Mouse (Mus musculus) heart, embryonic 16.5 days (tissue): Measurements from ENCODE around the gene Gm20695. TPM values are rescaled to one million over a fixed set of nuclear protein-coding genes. Genes with fewer than 3 reads are reported as not detected.
A peak's percentile ranks its signal among the peaks of the same experiment; 100 is the strongest.

ENCODE experiments used
- ATAC-seq: fragments of 200-750 bp; cut with Nextera tagmentation; replicated peaks from 2 replicates; pipeline ENCODE4 v1.8.0; 2017; ENCODE audit warnings: moderate number of reproducible peaks; ENCODE audit not compliant: insufficient read depth, low FRiP score; ENCODE audit errors: extremely low read depth
- H3K27ac ChIP-seq: fragments of 300-500 bp; sonication (generic); 2 replicates; pipeline ENCODE4 v1.5.1; 2014; ENCODE audit warnings: mild to moderate bottlenecking, low read length, control low read depth, moderate library complexity
- H3K27me3 ChIP-seq: fragments of 300-500 bp; sonication (generic); 2 replicates; pipeline ENCODE4 v1.6.1; 2014; ENCODE audit warnings: low read length, mixed read lengths; ENCODE audit not compliant: control insufficient read depth, insufficient read depth
- H3K36me3 ChIP-seq: fragments of 300-500 bp; sonication (generic); 2 replicates; pipeline ENCODE4 v1.6.1; 2014; ENCODE audit not compliant: control insufficient read depth, insufficient read depth
- H3K4me1 ChIP-seq: fragments of 300-500 bp; sonication (generic); 2 replicates; pipeline ENCODE4 v1.6.1; 2014; ENCODE audit warnings: low read length, mixed read lengths; ENCODE audit not compliant: control insufficient read depth, insufficient read depth
- H3K4me2 ChIP-seq: fragments of 300-500 bp; sonication (generic); 2 replicates; pipeline ENCODE4 v1.6.1; 2014; ENCODE audit warnings: low read depth, mild to moderate bottlenecking, control low read depth, low read length
- H3K4me3 ChIP-seq: fragments of 300-500 bp; sonication (generic); 2 replicates; pipeline ENCODE4 v1.5.1; 2014; ENCODE audit warnings: mild to moderate bottlenecking, control low read depth, low read length
- H3K9ac ChIP-seq: fragments of 300-500 bp; sonication (generic); 2 replicates; pipeline ENCODE4 v1.6.1; 2014; ENCODE audit warnings: low read length, control low read depth
- H3K9me3 ChIP-seq: fragments of 300-500 bp; sonication (generic); replicated peaks from 2 replicates; pipeline ENCODE4 v1.6.1; 2016; ENCODE audit warnings: low read length; ENCODE audit not compliant: control insufficient read depth
- WGBS: fragments of 180-500 bp; shearing (Covaris S2); extraction: QIAGEN DNeasy Blood & Tissue Kit; methylation state at CpG from one replicate; pipeline ENCODE4 v1.1.7; 2014; 5-methylcytosine and 5-hydroxymethylcytosine counted together
- microRNA-seq: library from miRNA; unstranded; fragments of <30 nt; microRNA quantifications from one replicate; pipeline ENCODE4, GENCODE M21; 2017
- polyA plus RNA-seq: library from polyadenylated mRNA; unstranded; fragments of >200 nt; fragmentation: Nextera tagmentation; extraction: Ambion mirVana; gene quantifications from 2 replicates; pipeline ENCODE4 v1.2.1, GENCODE M21; 2015

Gm20695 gene
- polyA plus RNA-seq, 1 experiment from 2014 or later = 0.26 TPM

DNA sequence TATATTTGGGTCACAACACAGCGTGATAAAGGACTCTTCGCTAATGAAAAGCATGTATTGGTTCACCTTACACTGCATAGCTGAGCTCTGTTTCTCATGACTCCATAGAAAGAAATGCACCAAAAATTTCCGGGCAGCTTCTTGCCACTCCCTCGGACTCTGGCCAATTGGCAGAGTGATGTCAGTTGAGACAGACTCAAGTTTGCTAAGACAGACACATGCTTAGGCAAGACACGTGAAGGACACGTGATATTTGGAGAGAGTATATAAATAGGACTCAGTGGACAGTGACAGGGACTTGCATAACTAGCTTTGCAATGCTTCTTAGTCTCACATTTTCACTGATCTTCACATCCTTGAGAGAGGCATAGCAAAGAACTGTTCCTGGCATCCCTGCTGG, 71.9 kb downstream of the Gm20695 start:
- no peaks in the 10 kb centered on the region for H3K9me3 ChIP-seq
- H3K27ac ChIP-seq = no peak overlapping the region
- no peaks in the 10 kb centered on the region for H3K27me3 ChIP-seq
- H3K9ac ChIP-seq = no peak overlapping the region
- no peak for ATAC-seq
- H3K36me3 ChIP-seq = no peaks in the 10 kb centered on the region
- H3K4me1 ChIP-seq = 0 out of 2 replicates have a peak, but pooled peaks cover 4% of the 10 kb centered on the region
- H3K4me2 ChIP-seq = no peak overlapping the region
- 70% methylated on average over 6 of the region's 6 CpGs for WGBS
- no peak overlapping the region for H3K4me3 ChIP-seq

DNA sequence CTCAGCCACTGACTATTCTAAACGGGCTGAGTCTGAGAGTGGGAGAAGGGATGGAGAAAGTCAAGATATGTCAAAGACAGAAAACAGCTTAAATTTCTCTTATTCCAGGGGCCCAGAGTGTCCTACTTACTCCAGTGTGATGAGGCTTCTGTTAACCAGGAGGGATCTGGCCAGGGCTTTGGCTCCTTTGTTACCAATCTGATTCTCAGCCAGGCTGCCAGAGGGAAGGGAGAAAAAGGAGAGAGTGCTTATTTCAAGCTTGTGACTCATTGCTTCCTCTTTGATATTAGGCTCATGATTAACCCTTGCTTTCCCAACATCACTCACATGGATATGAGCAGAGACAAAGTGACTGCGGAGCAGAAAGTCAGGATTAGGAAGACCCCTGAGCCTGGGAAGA, 74.8 kb downstream of the Gm20695 start:
- Histone ChIP-seq H3K27me3 (no peaks in the 10 kb centered on the region), H3K4me2 (0 out of 2 replicates have a peak overlapping the region, but pooled peaks have one; percentile 7), H3K4me1 (0 out of 2 replicates have a peak, but pooled peaks cover 4% of the 10 kb centered on the region), H3K9ac (no peak overlapping the region), H3K36me3 (no peaks in the 10 kb centered on the region), H3K9me3 (no peaks in the 10 kb centered on the region), H3K27ac (peak overlapping the region; percentile 15; the same call in 1 of the 2 replicates), H3K4me3 (no peak overlapping the region)
- ATAC-seq = no peak
- 46% methylated on average over 2 of the region's 2 CpGs for WGBS

DNA sequence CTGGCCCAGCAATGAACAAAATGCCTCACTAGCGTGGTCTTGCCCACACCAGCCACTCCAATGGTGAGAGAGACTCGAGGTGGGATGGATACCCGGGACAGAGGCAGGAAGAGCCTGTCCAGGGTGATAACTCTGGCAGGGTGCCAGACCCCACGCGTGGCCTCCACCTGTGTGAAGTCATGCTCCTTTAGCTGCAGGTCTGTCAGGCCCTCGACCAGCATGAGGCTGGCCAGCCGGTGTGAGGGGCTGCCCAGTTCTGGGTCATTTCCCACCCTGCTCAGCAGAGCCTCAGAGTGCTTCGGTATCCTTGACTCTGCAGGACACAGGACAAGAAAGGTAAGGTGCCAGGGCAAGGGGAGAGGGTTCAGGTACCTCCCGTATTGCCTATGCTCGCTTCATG, 80.5 kb downstream of the Gm20695 start:
- Histone ChIP-seq H3K4me2 (no peak overlapping the region), H3K4me1 (no peaks in the 10 kb centered on the region), H3K9ac (no peak overlapping the region), H3K9me3 (no peaks in the 10 kb centered on the region), H3K27me3 (no peaks in the 10 kb centered on the region), H3K4me3 (no peak overlapping the region), H3K27ac (no peak overlapping the region), H3K36me3 (no peaks in the 10 kb centered on the region)
- peak; percentile 18; the same call in 1 of the 2 replicates for ATAC-seq
- WGBS = 68% methylated on average over 10 of the region's 10 CpGs

DNA sequence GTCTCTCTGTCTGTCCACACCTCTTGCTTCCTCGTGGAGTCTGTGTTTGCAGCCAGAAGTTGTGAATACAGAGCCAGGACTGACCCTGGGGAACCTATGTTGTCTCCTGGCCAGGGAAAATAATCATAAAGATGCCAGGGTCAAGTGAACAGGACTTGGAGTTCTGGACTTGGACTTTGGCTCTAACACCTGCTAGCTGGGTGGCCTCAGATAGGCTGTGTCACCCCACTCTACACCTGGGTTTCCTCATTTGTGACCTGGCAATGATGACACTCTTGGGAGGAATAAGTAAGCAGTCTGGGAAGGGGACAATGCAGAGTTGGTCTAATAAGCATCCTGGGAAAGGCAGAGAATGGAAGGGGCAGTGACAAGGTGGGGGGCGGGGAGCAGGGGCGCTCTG, 81.1 kb downstream of the Gm20695 start:
- WGBS = 59% methylated on average over 3 of the region's 3 CpGs
- no peak for ATAC-seq
- H3K9ac ChIP-seq = no peak overlapping the region
- H3K36me3 ChIP-seq = no peaks in the 10 kb centered on the region
- no peaks in the 10 kb centered on the region for H3K27me3 ChIP-seq
- no peak overlapping the region for H3K4me3 ChIP-seq
- H3K27ac ChIP-seq = no peak overlapping the region
- no peak overlapping the region for H3K4me2 ChIP-seq
- no peaks in the 10 kb centered on the region for H3K4me1 ChIP-seq
- H3K9me3 ChIP-seq = no peaks in the 10 kb centered on the region

Small RNA genes within 50 kb of the gene (microRNA-seq; reads per million reads assigned to microRNA genes)
- gene Gm23493 = not detected

Other genes starting within 250 kb of the Gm20695 start
- 0.13 TPM in 1 of 2 replicates, not detected in the other for gene Mefv, start 166.6 kb upstream of the Gm20695 start, polyA plus RNA-seq
- gene Zfp263, start 140.6 kb upstream of the Gm20695 start, polyA plus RNA-seq = 32.4 and 33.8 TPM in 2 replicates
- gene Olfr15, start 53.8 kb upstream of the Gm20695 start, polyA plus RNA-seq = not detected in 2 replicates
- 0.85 and 0.90 TPM in 2 replicates for gene Zfp174, start 37.4 kb upstream of the Gm20695 start, polyA plus RNA-seq
- 37.1 and 40.0 TPM in 2 replicates for gene Naa60, start 12.3 kb upstream of the Gm20695 start, polyA plus RNA-seq
- gene Zfp597, start 87 bp upstream of the Gm20695 start, polyA plus RNA-seq = 6.1 TPM in 2 replicates
- 9.7 and 10.0 TPM in 2 replicates for gene 1700037C18Rik, start 24.0 kb downstream of the Gm20695 start, polyA plus RNA-seq
- 15.6 and 16.4 TPM in 2 replicates for gene Cluap1, start 24.2 kb downstream of the Gm20695 start, polyA plus RNA-seq
- 1.8 and 2.5 TPM in 2 replicates for gene Nlrc3, start 92.0 kb downstream of the Gm20695 start, polyA plus RNA-seq
- gene Slx4, start 119.1 kb downstream of the Gm20695 start, polyA plus RNA-seq = 8.8 and 8.9 TPM in 2 replicates
- 3.5 and 4.6 TPM in 2 replicates for gene Dnase1, start 152.3 kb downstream of the Gm20695 start, polyA plus RNA-seq
- 128 and 142 TPM in 2 replicates for gene Trap1, start 193.2 kb downstream of the Gm20695 start, polyA plus RNA-seq